Mouse (Mus musculus) heart, postnatal 0 days (tissue): ENCODE measurements around the gene Olfr992. TPM values are rescaled to one million over a fixed set of nuclear protein-coding genes. Genes with fewer than 3 reads are reported as not detected.

ENCODE experiments used
- polyA plus RNA-seq: library from polyadenylated mRNA; unstranded; fragments of >200 nt; fragmentation: Nextera tagmentation; extraction: Ambion mirVana; gene quantifications from 2 replicates; pipeline ENCODE4 v1.2.1, GENCODE M21; 2015
- total RNA-seq: library from RNA; depleted of rRNA; stranded (reverse); fragments of >200 nt; gene quantifications from 2 replicates; pipeline ENCODE4 v1.2.3, GENCODE M21; 2014; ENCODE audit warnings: low replicate concordance; rRNA removed

The Olfr992 gene
- total and polyA plus RNA-seq, 2 experiments from 2014 or later = not detected

Other genes with a start within 250 kb of the Olfr992 start
- 0.35 and 0.38 TPM in 2 replicates for gene Lrrc55, start 212.3 kb downstream of the Olfr992 start, total RNA-seq
- 0.40 and 0.52 TPM in 2 replicates for gene Lrrc55, start 212.3 kb downstream of the Olfr992 start, polyA plus RNA-seq
- not detected in 2 replicates for gene Olfr987, start 70.2 kb downstream of the Olfr992 start, total RNA-seq
- not detected in 2 replicates for gene Olfr987, start 70.2 kb downstream of the Olfr992 start, polyA plus RNA-seq
- gene Olfr988, start 46.2 kb downstream of the Olfr992 start, total RNA-seq = not detected in 2 replicates
- not detected in 2 replicates for gene Olfr988, start 46.2 kb downstream of the Olfr992 start, polyA plus RNA-seq
- not detected in 2 replicates for gene Olfr993, start 5.4 kb upstream of the Olfr992 start, total RNA-seq
- not detected in 2 replicates for gene Olfr993, start 5.4 kb upstream of the Olfr992 start, polyA plus RNA-seq
- not detected in 2 replicates for gene Olfr994, start 27.0 kb upstream of the Olfr992 start, total RNA-seq
- not detected in 2 replicates for gene Olfr994, start 27.0 kb upstream of the Olfr992 start, polyA plus RNA-seq
- not detected in 2 replicates for gene Olfr995, start 34.2 kb upstream of the Olfr992 start, total RNA-seq
- gene Olfr995, start 34.2 kb upstream of the Olfr992 start, polyA plus RNA-seq = not detected in 2 replicates
- gene 4833423E24Rik, start 109.6 kb upstream of the Olfr992 start, total RNA-seq = not detected in 2 replicates
- not detected in 2 replicates for gene 4833423E24Rik, start 109.6 kb upstream of the Olfr992 start, polyA plus RNA-seq
- gene Olfr996, start 169.7 kb upstream of the Olfr992 start, total RNA-seq = not detected in 2 replicates
- not detected in 2 replicates for gene Olfr996, start 169.7 kb upstream of the Olfr992 start, polyA plus RNA-seq
- gene Olfr998, start 179.5 kb upstream of the Olfr992 start, total RNA-seq = not detected in 2 replicates
- not detected in 2 replicates for gene Olfr998, start 179.5 kb upstream of the Olfr992 start, polyA plus RNA-seq
- not detected in 2 replicates for gene Olfr1000, start 202.4 kb upstream of the Olfr992 start, total RNA-seq
- not detected in 2 replicates for gene Olfr1000, start 202.4 kb upstream of the Olfr992 start, polyA plus RNA-seq
- not detected in 2 replicates for gene Olfr1002, start 241.2 kb upstream of the Olfr992 start, total RNA-seq
- gene Olfr1002, start 241.2 kb upstream of the Olfr992 start, polyA plus RNA-seq = not detected in 2 replicates